Mouse (Mus musculus) limb, embryonic 15.5 days (tissue): ENCODE measurements around the gene Phc3. TPM values are rescaled to one million over a fixed set of nuclear protein-coding genes. Genes with fewer than 3 reads are reported as not detected.

Experiments
- ATAC-seq: fragments of 200-750 bp; cut with Nextera tagmentation; 2 replicates; pipeline ENCODE4 v1.8.0; 2017; ENCODE audit warnings: low read depth, moderate TSS enrichment; ENCODE audit not compliant: insufficient number of reproducible peaks, low FRiP score, low TSS enrichment
- H3K27ac ChIP-seq: fragments of 300-500 bp; sonication (generic); 2 replicates; pipeline ENCODE4 v1.5.1; 2015; ENCODE audit warnings: moderate library complexity, mild to moderate bottlenecking, inconsistent platforms
- H3K27me3 ChIP-seq: fragments of 300-500 bp; sonication (generic); 2 replicates; pipeline ENCODE4 v1.6.1; 2015; ENCODE audit warnings: inconsistent platforms
- H3K36me3 ChIP-seq: fragments of 300-500 bp; sonication (generic); 2 replicates; pipeline ENCODE4 v1.6.1; 2015; ENCODE audit warnings: inconsistent platforms
- H3K4me1 ChIP-seq: fragments of 300-500 bp; sonication (generic); 2 replicates; pipeline ENCODE4 v1.6.1; 2015; ENCODE audit warnings: inconsistent platforms
- H3K4me2 ChIP-seq: fragments of 300-500 bp; sonication (generic); 2 replicates; pipeline ENCODE4 v1.6.1; 2015; ENCODE audit warnings: mild to moderate bottlenecking, inconsistent platforms
- H3K4me3 ChIP-seq: fragments of 300-500 bp; sonication (generic); 2 replicates; pipeline ENCODE4 v1.5.1; 2015; ENCODE audit warnings: mild to moderate bottlenecking, inconsistent platforms
- H3K9ac ChIP-seq: fragments of 300-500 bp; sonication (generic); 2 replicates; pipeline ENCODE4 v1.6.1; 2015; ENCODE audit warnings: inconsistent platforms
- H3K9me3 ChIP-seq: fragments of 300-500 bp; sonication (generic); 2 replicates; pipeline ENCODE4 v1.6.1; 2016; ENCODE audit warnings: inconsistent platforms
- WGBS: fragments of 180-500 bp; shearing (Covaris S2); methylation state at CpG from one replicate; pipeline ENCODE4 v1.1.7; 2015; 5-methylcytosine and 5-hydroxymethylcytosine counted together
- polyA plus RNA-seq: library from polyadenylated mRNA; unstranded; fragments of >200 nt; fragmentation: Nextera tagmentation; extraction: Ambion mirVana; gene quantifications from 2 replicates; pipeline ENCODE4 v1.2.1, GENCODE M21; 2015

Gene Phc3
- polyA plus RNA-seq, 1 experiment from 2014 or later: 6.5 TPM

DNA sequence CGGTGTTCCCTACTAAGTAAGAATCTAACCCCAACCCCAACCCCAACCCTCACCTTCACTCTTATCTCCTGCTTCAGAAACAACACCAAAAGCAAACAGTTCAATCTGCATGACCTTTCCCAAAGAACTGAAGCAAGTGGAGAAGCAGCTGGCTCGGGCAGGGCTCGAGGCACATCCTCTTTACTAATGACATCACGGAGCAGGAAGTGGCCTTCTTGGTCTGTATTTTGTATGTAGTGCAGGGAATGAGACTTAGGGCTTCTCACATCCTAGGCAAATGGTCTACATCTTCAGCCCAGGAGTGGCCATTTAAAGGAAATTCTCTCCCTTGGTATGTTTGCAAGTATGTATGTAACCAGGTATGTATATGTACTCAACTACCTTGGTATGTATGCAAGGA lies 52.1 kb downstream of the Phc3 start:
- Histone ChIP-seq H3K4me1 (no peaks in the 10 kb centered on the region), H3K36me3 (peaks cover 54% of the 10 kb centered on the region), H3K9ac (no peak overlapping the region), H3K4me3 (no peak overlapping the region), H3K27me3 (no peaks in the 10 kb centered on the region), H3K27ac (no peak overlapping the region), H3K9me3 (no peaks in the 10 kb centered on the region), H3K4me2 (no peak overlapping the region)
- no peak for ATAC-seq
- 83% methylated on average over 4 of the region's 4 CpGs for WGBS

GRCm38 (mm10) chr3:30904658-30905057 lies 64.6 kb downstream of the Phc3 start:
- Histone ChIP-seq H3K4me1 (no peaks in the 10 kb centered on the region), H3K27ac (no peak overlapping the region), H3K36me3 (peaks cover 65% of the 10 kb centered on the region), H3K27me3 (no peaks in the 10 kb centered on the region), H3K9me3 (no peaks in the 10 kb centered on the region), H3K4me3 (no peak overlapping the region), H3K4me2 (no peak overlapping the region), H3K9ac (no peak overlapping the region)
- no peak for ATAC-seq
- WGBS: 79% methylated on average over 1 of the region's 1 CpGs

DNA sequence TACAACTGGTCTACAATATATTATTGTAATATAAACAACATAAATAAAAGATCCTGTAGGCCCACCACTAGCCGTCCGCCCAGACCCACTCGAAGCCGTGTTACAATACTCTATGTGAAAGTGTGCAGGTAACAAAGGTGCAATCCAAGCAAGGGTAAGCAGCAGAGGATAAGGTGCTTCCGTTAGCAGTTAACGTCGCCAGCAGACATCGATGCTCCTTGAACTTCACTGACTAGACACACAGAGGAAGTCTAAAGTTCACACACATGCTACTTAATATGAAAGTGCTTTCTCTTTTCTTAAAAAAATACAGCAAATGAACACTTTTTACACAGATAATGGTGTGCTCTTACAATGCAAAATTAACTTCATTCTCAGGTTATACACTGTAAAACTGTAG lies 69.8 kb downstream of the Phc3 start:
- peaks cover 43% of the 10 kb centered on the region for H3K36me3 ChIP-seq
- no peaks in the 10 kb centered on the region for H3K4me1 ChIP-seq
- H3K9ac ChIP-seq: no peak overlapping the region
- H3K27ac ChIP-seq: no peak overlapping the region
- no peak overlapping the region for H3K4me2 ChIP-seq
- no peaks in the 10 kb centered on the region for H3K9me3 ChIP-seq
- no peak for ATAC-seq
- 92% methylated on average over 8 of the region's 8 CpGs for WGBS
- no peaks in the 10 kb centered on the region for H3K27me3 ChIP-seq
- no peak overlapping the region for H3K4me3 ChIP-seq

DNA sequence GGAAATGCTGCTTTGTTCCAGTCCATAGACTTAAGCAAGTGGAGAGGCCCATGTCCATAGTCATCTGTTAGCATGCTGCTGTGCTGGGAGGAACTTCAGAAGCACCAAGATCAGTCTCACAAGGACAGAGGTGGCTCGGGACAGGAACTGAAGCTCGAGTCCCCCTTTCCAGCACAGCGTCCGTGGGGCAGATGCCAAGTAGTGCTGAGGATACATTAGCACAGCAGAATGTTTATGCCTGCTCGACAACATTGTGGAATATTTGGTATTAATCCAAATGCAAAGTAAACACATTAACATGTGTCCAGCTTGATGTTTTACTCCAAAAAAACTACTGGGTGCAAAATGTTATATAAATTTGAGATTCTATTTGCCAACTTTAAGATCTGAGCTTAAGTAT lies 72.5 kb downstream of the Phc3 start:
- no peak overlapping the region for H3K9ac ChIP-seq
- no peak overlapping the region for H3K4me3 ChIP-seq
- H3K36me3 ChIP-seq: peaks cover 34% of the 10 kb centered on the region
- H3K27ac ChIP-seq: no peak overlapping the region
- no peak overlapping the region for H3K4me2 ChIP-seq
- H3K27me3 ChIP-seq: no peaks in the 10 kb centered on the region
- ATAC-seq: no peak
- H3K4me1 ChIP-seq: no peaks in the 10 kb centered on the region
- H3K9me3 ChIP-seq: no peaks in the 10 kb centered on the region
- WGBS: 64% methylated on average over 5 of the region's 5 CpGs

- Histone ChIP-seq H3K4me1 (no peaks in the 10 kb centered on the region), H3K36me3 (no peaks in the 10 kb centered on the region), H3K9ac (no peak overlapping the region), H3K27me3 (no peaks in the 10 kb centered on the region), H3K4me2 (no peak overlapping the region), H3K27ac (no peak overlapping the region), H3K9me3 (no peaks in the 10 kb centered on the region), H3K4me3 (no peak overlapping the region)
- ATAC-seq: no peak
- 39% methylated on average over 1 of the region's 1 CpGs for WGBS
Measured at GRCm38 (mm10) chr3:30889014-30889413, 80.2 kb downstream of the Phc3 start.

DNA sequence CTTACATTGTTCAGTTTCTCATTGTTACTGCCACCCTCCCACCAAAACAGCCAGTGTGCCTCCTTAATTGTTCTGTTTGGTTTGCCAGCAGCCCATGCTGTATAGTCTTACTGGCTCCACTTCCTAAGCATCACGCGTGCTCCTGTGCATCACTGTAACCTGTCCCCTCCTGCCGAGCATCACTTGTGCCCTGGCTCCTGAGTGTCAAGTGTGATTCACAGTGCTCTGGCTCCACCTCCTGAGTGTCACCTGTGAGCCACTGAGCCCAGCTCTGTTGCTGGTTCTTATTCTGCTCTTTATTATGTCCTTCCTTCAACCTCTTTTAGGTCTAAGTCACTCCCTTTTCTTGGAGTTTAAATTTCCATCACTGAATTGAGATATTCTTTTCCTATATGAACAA lies 81.8 kb downstream of the Phc3 start:
- no peaks in the 10 kb centered on the region for H3K4me1 ChIP-seq
- no peak for ATAC-seq
- no peaks in the 10 kb centered on the region for H3K27me3 ChIP-seq
- no peak overlapping the region for H3K27ac ChIP-seq
- 82% methylated on average over 3 of the region's 3 CpGs for WGBS
- no peaks in the 10 kb centered on the region for H3K36me3 ChIP-seq
- H3K9ac ChIP-seq: no peak overlapping the region
- no peaks in the 10 kb centered on the region for H3K9me3 ChIP-seq
- H3K4me2 ChIP-seq: no peak overlapping the region
- no peak overlapping the region for H3K4me3 ChIP-seq

DNA sequence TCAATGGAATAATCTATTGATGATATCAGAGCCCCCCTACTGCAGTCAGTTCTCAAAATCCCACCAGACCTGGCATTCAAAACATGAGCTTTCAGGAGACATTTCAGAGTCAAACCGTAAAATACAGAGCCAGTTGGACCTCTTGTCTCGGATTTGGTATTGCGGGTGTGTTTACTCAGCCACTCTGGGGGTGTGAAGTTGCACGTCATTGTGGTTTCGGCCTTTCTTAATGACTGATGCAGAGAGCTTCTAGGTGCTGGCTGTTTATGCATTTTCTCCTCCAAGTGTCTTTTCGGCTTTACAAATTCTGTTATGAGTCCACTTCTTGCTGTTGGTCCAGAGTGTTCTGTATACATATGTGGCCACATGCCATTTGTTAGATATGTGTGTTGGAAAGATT lies 92.5 kb downstream of the Phc3 start:
- ATAC-seq: no peak
- Histone ChIP-seq H3K4me2 (no peak overlapping the region), H3K9ac (no peak overlapping the region), H3K27me3 (no peaks in the 10 kb centered on the region), H3K4me1 (no peaks in the 10 kb centered on the region), H3K27ac (no peak overlapping the region), H3K9me3 (no peaks in the 10 kb centered on the region), H3K36me3 (no peaks in the 10 kb centered on the region), H3K4me3 (no peak overlapping the region)
- 70% methylated on average over 6 of the region's 6 CpGs for WGBS

DNA sequence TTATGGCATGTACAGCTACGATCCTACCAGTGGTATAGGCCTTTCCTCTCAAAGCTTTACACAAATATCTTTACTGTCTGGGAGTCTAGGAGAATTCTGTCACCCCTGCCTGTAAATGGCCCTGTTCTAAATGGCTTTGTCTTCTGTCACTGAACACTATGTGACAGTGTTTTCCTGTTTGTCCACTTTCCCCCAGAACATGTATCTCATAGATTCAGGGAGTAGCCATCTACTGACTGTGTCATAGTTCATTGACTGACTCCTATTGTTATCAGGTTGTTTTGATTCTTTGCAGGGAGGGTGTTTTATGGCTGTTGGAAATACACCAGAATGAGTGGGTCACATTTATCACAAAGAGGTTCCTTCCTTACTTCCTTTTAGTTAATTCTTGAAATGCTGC lies 99.2 kb downstream of the Phc3 start:
- 93% methylated on average over 1 of the region's 1 CpGs for WGBS
- no peak overlapping the region for H3K27ac ChIP-seq
- H3K4me1 ChIP-seq: no peaks in the 10 kb centered on the region
- H3K9me3 ChIP-seq: no peaks in the 10 kb centered on the region
- H3K9ac ChIP-seq: no peak overlapping the region
- H3K4me3 ChIP-seq: no peak overlapping the region
- H3K4me2 ChIP-seq: no peak overlapping the region
- no peak for ATAC-seq
- no peaks in the 10 kb centered on the region for H3K36me3 ChIP-seq
- no peaks in the 10 kb centered on the region for H3K27me3 ChIP-seq

GRCm38 (mm10) chr3:30868625-30869024 lies 100.6 kb downstream of the Phc3 start:
- no peaks in the 10 kb centered on the region for H3K27me3 ChIP-seq
- H3K4me1 ChIP-seq: no peaks in the 10 kb centered on the region
- no peak overlapping the region for H3K4me2 ChIP-seq
- no peak overlapping the region for H3K9ac ChIP-seq
- H3K36me3 ChIP-seq: no peaks in the 10 kb centered on the region
- H3K4me3 ChIP-seq: no peak overlapping the region
- H3K9me3 ChIP-seq: no peaks in the 10 kb centered on the region
- no peak overlapping the region for H3K27ac ChIP-seq
- WGBS: 60% methylated on average over 5 of the region's 5 CpGs
- ATAC-seq: no peak

GRCm38 (mm10) chr3:30868176-30868575 lies 101.0 kb downstream of the Phc3 start:
- Histone ChIP-seq H3K4me1 (no peaks in the 10 kb centered on the region), H3K4me3 (no peak overlapping the region), H3K27me3 (no peaks in the 10 kb centered on the region), H3K27ac (no peak overlapping the region), H3K9ac (no peak overlapping the region), H3K4me2 (no peak overlapping the region), H3K9me3 (no peaks in the 10 kb centered on the region), H3K36me3 (no peaks in the 10 kb centered on the region)
- no peak for ATAC-seq
- WGBS: 85% methylated on average over 5 of the region's 5 CpGs

- H3K36me3 ChIP-seq: no peaks in the 10 kb centered on the region
- H3K27me3 ChIP-seq: no peaks in the 10 kb centered on the region
- WGBS: 83% methylated on average over 1 of the region's 1 CpGs
- H3K4me2 ChIP-seq: no peak overlapping the region
- H3K27ac ChIP-seq: no peak overlapping the region
- no peak for ATAC-seq
- no peaks in the 10 kb centered on the region for H3K9me3 ChIP-seq
- H3K4me3 ChIP-seq: no peak overlapping the region
- H3K9ac ChIP-seq: no peak overlapping the region
- no peaks in the 10 kb centered on the region for H3K4me1 ChIP-seq
Measured at GRCm38 (mm10) chr3:30864640-30865039, 104.6 kb downstream of the Phc3 start.

DNA sequence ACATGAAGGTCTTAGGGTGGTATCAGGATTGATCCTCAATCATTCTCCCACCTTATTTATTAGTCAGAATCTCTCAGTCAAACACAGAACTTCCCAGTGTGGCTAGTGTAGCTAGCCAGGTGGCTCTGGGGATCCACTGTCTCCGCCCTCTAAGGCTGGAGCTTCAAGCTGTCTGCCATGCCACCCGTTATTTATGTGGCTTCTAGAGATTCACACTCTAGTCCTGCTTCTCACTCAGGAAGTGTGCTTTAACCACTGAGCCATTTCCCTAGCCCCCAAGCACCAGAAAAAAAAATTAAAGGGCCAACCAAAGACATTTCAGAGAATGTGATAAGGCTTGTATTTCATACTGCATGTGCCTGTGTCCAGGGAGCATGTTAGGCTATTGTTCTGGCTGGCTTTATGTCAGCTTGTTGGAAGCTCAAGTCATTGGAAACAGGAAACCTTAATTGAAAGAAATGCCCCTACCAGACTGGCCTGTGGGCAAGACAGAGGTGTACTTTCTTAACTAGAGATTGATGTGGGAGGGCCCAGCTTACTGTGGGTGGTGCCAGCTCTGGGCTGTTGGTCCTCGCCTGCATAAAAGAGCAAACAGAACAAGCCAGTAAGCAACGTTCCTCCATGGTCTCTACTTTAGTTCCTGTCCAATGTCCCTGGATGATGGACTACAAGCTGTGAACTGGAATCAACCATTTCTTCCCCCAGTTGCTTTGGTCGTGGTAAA lies 105.3 kb downstream of the Phc3 start:
- Histone ChIP-seq H3K27me3 (no peaks in the 10 kb centered on the region), H3K4me1 (no peaks in the 10 kb centered on the region), H3K4me2 (no peak overlapping the region), H3K9ac (no peak overlapping the region), H3K27ac (no peak overlapping the region), H3K9me3 (no peaks in the 10 kb centered on the region), H3K4me3 (no peak overlapping the region), H3K36me3 (no peaks in the 10 kb centered on the region)
- ATAC-seq: no peak
- WGBS: 64% methylated on average over 5 of the region's 5 CpGs

DNA sequence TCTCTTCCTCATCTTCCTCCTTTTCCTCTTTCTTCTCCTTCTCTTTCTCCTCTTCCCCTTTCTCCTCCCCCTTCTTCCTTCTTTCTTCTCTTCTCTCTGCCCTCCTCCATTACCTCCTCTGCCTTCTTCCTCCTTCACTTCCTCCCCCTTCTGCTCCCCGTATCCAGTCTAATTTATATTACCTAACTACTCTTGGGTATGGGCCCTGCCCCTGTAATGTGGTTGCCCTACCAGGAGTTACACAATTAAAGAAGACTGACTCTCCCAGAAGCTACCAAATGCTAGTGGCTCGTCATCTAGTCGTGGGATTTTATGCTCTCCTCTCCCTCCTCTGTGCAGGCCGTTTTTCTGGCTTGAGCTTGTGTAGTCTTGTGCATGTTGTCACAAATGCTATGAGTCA lies 108.5 kb downstream of the Phc3 start:
- no peak for ATAC-seq
- Histone ChIP-seq H3K4me2 (no peak overlapping the region), H3K4me3 (no peak overlapping the region), H3K36me3 (no peaks in the 10 kb centered on the region), H3K27ac (no peak overlapping the region), H3K27me3 (peaks cover 5% of the 10 kb centered on the region; the same call in 1 of the 2 replicates), H3K4me1 (peaks cover 5% of the 10 kb centered on the region; the same call in 1 of the 2 replicates), H3K9me3 (no peaks in the 10 kb centered on the region), H3K9ac (no peak overlapping the region)
- 66% methylated on average over 4 of the region's 4 CpGs for WGBS
